Mouse (Mus musculus) midbrain, postnatal 0 days (tissue): Measurements from ENCODE around the gene Tsc22d3. TPM values are rescaled to one million over a fixed set of nuclear protein-coding genes. Genes with fewer than 3 reads are reported as not detected.
A peak's percentile ranks its signal among the peaks of the same experiment; 100 is the strongest.
"Not testable (repeated sequence)": the region's sequence is repeated elsewhere in the genome, so short reads cannot be mapped to it uniquely, and the experiment has no call there.

Experiments used
- ATAC-seq: fragments of 200-750 bp; cut with Nextera tagmentation; 2 replicates; pipeline ENCODE4 v1.8.0; 2017; ENCODE audit warnings: moderate number of reproducible peaks, mild to moderate bottlenecking, moderate TSS enrichment, moderate library complexity; ENCODE audit not compliant: low FRiP score
- DNase-seq: peaks from one replicate; pipeline ENCODE4 v3.0.0-alpha.2; 2015; ENCODE audit warnings: low spot score
- H3K27ac ChIP-seq: fragments of 300-500 bp; sonication (generic); 2 replicates; pipeline ENCODE4 v1.5.1; 2014; ENCODE audit warnings: low read depth, mild to moderate bottlenecking, low read length, mixed read lengths
- H3K27me3 ChIP-seq: fragments of 300-500 bp; sonication (generic); 2 replicates; pipeline ENCODE4 v1.6.1; 2014; ENCODE audit warnings: low read length, control low read depth, mixed read lengths; ENCODE audit not compliant: insufficient read depth
- H3K36me3 ChIP-seq: fragments of 300-500 bp; sonication (generic); 2 replicates; pipeline ENCODE4 v1.6.1; 2014; ENCODE audit warnings: low read length, control low read depth, mixed read lengths; ENCODE audit not compliant: insufficient read depth
- H3K4me1 ChIP-seq: fragments of 300-500 bp; sonication (generic); 2 replicates; pipeline ENCODE4 v1.6.1; 2014; ENCODE audit warnings: mild to moderate bottlenecking, control low read depth, antibody characterized with exemption, low read length, mixed read lengths; ENCODE audit not compliant: insufficient read depth
- H3K4me2 ChIP-seq: fragments of 300-500 bp; sonication (generic); 2 replicates; pipeline ENCODE4 v1.6.1; 2014; ENCODE audit warnings: low read depth, mild to moderate bottlenecking, low read length, mixed read lengths; ENCODE audit not compliant: poor library complexity, severe bottlenecking
- H3K4me3 ChIP-seq: fragments of 300-500 bp; sonication (generic); 2 replicates; pipeline ENCODE4 v1.5.1; 2014; ENCODE audit warnings: low read depth, mild to moderate bottlenecking, low read length, moderate library complexity
- H3K9ac ChIP-seq: fragments of 300-500 bp; sonication (generic); replicated peaks from 2 replicates; pipeline ENCODE4 v1.6.1; 2014; ENCODE audit warnings: mild to moderate bottlenecking, low read length, moderate library complexity, mixed read lengths; ENCODE audit not compliant: poor library complexity, severe bottlenecking
- H3K9me3 ChIP-seq: fragments of 300-500 bp; sonication (generic); 2 replicates; pipeline ENCODE4 v1.6.1; 2016; ENCODE audit warnings: low read length, control low read depth
- CTCF ChIP-seq: IDR thresholded peaks from 2 replicates; pipeline ENCODE4 v1.5.1; 2016; ENCODE audit warnings: antibody characterized with exemption, mild to moderate bottlenecking
- WGBS: fragments of 180-500 bp; shearing (Covaris S2); extraction: QIAGEN DNeasy Blood & Tissue Kit; methylation state at CpG from one replicate; pipeline ENCODE4 v1.1.7; 2014; 5-methylcytosine and 5-hydroxymethylcytosine counted together
- polyA plus RNA-seq: library from polyadenylated mRNA; unstranded; fragments of >200 nt; fragmentation: Nextera tagmentation; extraction: Ambion mirVana; gene quantifications from 2 replicates; pipeline ENCODE4 v1.2.1, GENCODE M21; 2015
- total RNA-seq: library from RNA; depleted of rRNA; stranded (reverse); fragments of >200 nt; gene quantifications from 2 replicates; pipeline ENCODE4 v1.2.3, GENCODE M21; 2014

The Tsc22d3 gene
- total and polyA plus RNA-seq, 2 experiments from 2014 or later = 104 to 105 TPM

DNA sequence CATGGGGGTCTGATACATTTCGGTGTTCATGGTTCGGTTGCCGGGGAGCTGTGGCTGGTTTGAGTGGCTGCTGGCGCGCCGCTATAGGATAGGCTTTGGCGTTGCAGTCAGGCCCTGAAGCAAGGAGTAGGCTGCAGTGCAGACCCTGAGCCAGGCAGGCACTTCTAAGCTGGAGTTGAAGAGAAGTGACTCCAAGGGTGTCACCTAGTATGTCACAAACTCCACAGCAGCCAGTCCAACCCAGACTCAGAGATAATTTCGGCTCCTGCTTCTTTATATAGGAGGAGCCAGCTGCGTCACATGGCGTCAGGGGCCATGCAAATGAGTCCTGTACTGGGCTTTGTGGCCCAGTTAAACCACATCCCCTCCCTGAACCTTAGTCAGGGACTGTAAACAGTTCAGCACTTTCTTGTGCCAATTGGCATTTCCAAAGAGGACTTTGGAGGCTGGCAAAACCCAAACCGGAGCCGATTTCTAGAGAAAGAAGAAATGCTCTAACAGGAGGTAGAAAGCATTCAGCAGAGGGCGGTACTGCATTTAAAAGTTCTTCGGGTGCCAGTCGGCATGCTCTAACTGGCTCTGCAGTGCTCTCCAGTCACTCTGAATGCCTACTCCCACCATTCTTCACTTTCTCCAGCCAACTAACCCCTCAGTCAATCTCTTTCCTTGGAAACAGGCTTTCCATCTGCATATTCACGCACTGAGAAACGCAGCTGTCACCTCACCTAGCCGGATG is 57.4 kb downstream of the Tsc22d3 start:
- H3K4me1 ChIP-seq = no peaks in the 10 kb centered on the region

GRCm38 (mm10) chrX:140542474-140542845 is 58.0 kb downstream of the Tsc22d3 start:
- TF ChIP-seq CTCF = no peak
- DNase-seq = peak; percentile 35

More for the DNA sequence above, 57.4 kb downstream of the Tsc22d3 start:
- Histone ChIP-seq H3K9me3 (no peaks in the 10 kb centered on the region), H3K4me2 (peak overlapping the region; percentile 53), H3K36me3 (no peaks in the 10 kb centered on the region), H3K9ac (peak overlapping the region; percentile 67), H3K27me3 (peaks cover 11% of the 10 kb centered on the region; the same call in 1 of the 2 replicates), H3K27ac (peak overlapping the region; percentile 82), H3K4me3 (peak overlapping the region; percentile 45)
- peak; percentile 85 for ATAC-seq
- peak; percentile 76 for DNase-seq
- WGBS = 31% methylated on average over 18 of the region's 18 CpGs
- TF ChIP-seq CTCF = peak; percentile 56

DNA sequence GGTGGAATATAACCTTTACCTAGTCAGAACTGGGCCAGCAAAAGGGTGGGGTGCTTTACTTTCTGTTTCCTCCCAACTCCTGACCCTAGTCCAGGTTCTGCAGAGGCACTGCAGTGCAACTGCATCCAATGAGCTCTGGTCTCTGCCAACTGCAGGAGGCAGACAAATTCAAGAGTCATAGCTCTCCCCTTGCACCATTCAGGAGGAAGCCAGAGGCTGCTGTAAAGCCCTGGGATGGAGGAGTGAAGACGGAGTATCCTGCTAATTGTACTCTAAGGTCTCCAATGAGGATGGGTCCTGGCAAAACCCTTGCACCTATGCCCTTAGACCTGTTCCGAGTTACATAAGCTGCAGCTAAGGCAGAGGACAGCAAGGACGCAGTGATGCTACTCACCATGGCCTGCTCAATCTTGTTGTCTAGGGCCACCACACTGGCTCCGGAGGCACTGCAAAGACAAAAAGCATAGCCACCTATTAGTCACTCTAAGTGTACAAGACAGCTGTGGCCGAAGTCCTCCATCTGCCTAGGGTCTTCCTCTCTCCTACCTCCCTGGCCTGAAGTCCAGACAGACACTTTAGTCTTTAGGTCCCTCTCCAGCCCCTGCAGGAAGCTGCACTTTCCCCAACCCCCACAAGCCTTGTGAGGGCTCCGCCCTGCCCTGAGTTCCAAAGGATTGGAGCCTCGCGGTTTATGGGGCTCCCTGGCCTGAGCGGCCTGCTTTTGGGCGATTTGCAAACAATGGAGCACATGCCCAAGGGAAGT is 58.6 kb downstream of the Tsc22d3 start:
- peak overlapping the region; percentile 82 for H3K27ac ChIP-seq
- ATAC-seq (peak; percentile 39), DNase-seq (peak; percentile 11)
- TF ChIP-seq CTCF = no peak
- no peaks in the 10 kb centered on the region for H3K4me1 ChIP-seq
- H3K27me3 ChIP-seq = peaks cover 5% of the 10 kb centered on the region; the same call in 1 of the 2 replicates
- H3K9ac ChIP-seq = peak overlapping the region; percentile 67
- no peaks in the 10 kb centered on the region for H3K9me3 ChIP-seq
- peak overlapping the region; percentile 53 for H3K4me2 ChIP-seq
- H3K36me3 ChIP-seq = no peaks in the 10 kb centered on the region
- 26% methylated on average over 10 of the region's 10 CpGs for WGBS
- peak overlapping the region; percentile 45 for H3K4me3 ChIP-seq

More at GRCm38 (mm10) chrX:140542474-140542845, 58.0 kb downstream of the Tsc22d3 start:
- Histone ChIP-seq H3K4me1 (no peaks in the 10 kb centered on the region), H3K9ac (peak overlapping the region; percentile 67), H3K27ac (peak overlapping the region; percentile 82), H3K4me3 (peak overlapping the region; percentile 45), H3K36me3 (no peaks in the 10 kb centered on the region), H3K4me2 (peak overlapping the region; percentile 53), H3K27me3 (peaks cover 9% of the 10 kb centered on the region; the same call in 1 of the 2 replicates), H3K9me3 (no peaks in the 10 kb centered on the region)
- ATAC-seq = peak; percentile 81
- WGBS = 12% methylated on average over 21 of the region's 21 CpGs

DNA sequence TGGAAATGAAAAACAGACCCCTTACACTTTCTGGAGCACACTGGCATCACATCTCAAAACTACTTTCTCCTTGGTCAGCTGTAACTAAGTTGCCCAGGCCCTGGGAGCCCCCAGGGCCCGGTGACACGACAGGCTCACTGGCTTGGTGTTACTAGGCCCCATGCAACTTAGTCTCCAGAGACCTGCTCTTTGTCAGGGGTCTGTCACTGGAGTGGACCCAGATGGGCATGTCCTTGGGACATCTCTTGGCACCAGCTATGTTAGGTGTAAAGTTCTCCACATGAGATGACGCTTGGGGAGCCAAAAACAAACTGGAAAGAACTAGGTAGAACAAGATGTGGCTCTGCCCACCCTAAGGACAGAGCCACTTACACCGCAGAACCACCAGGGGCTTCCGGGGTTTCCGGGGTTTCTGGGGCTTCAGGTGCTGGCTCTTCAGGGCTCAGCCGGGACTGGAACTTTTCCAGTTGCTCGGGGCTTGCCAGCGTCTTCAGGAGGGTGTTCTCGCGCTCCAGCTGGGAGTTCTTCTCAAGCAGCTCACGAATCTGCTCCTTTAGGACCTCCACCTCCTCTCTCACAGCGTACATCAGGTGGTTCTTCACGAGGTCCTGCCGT is 59.9 kb downstream of the Tsc22d3 start:
- Histone ChIP-seq H3K4me1 (no peaks in the 10 kb centered on the region), H3K9ac (no peak overlapping the region), H3K9me3 (no peaks in the 10 kb centered on the region), H3K27ac (no peak overlapping the region), H3K36me3 (no peaks in the 10 kb centered on the region), H3K4me3 (no peak overlapping the region), H3K27me3 (peaks cover 5% of the 10 kb centered on the region; the same call in 1 of the 2 replicates), H3K4me2 (no peak overlapping the region)
- DNase-seq = no peak
- TF ChIP-seq CTCF = no peak
- ATAC-seq = no peak
- 86% methylated on average over 15 of the region's 15 CpGs for WGBS

- DNase-seq, H3K4me2 ChIP-seq, H3K4me3 ChIP-seq, H3K9me3 ChIP-seq, H3K4me1 ChIP-seq, H3K36me3 ChIP-seq, H3K27ac ChIP-seq, ATAC-seq, H3K9ac ChIP-seq, H3K27me3 ChIP-seq: not testable (repeated sequence)
- 90% methylated on average over 3 of the region's 3 CpGs for WGBS
These were observed 60.6 kb downstream of the Tsc22d3 start for GRCm38 (mm10) chrX:140539831-140540230.
